In the genomic region with DNA sequence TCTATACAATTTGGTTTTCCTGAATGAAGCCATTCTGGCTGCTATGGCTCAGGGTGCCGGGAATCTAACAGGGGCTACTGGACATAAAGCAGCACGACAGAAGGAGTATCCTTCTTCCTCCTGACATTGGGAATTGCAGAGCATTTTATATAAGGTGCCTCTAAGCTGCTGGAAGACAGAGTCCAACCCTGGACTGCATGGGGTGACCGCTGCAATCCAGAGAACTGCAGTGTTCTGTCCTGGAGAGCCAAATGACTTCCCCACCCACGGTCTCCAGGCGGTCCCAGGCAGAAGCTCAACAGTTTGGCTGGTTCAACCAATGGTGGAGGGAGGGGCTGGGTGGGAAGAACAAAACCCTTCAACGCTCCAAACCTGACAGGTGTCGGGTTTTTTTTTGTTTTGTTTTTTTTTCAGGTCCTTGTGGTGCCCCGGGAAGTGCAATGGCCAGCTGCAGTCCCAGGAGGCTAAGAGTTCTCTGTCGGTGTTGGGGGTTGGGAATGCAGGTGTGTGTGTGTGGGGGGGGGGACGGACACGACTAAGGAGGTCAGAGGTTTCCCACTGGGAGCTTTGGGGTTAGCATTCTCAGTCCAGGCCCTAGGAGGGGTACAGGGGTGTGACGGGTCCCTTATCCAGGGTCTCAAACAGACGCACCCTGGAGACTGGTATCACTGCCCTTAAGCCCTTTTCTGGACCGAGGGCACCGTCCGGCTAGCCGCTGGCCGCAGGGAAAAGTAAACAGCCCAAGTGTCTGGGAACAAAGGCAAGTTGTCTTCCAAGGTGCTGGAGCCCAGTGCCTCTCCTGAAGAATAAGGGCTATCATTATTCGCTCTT, we compare ENCODE assay signal across 9 mouse cellular contexts. TPM values are rescaled to one million over a fixed set of nuclear protein-coding genes. Genes with fewer than 3 reads are reported as not detected.
A peak's percentile ranks its signal among the peaks of the same experiment; 100 is the strongest.
DNase-seq lines count a peak whose midpoint lies in the region; ATAC-seq lines count a peak whose summit lies in the region.
"Had no signal": no experiment of that assay in that cellular context is flagged by ENCODE, and none has a peak within 500 bp of the region (broad histone marks: within the 10 kb centered on the region; RNA-seq: fewer than 3 reads in every experiment).

No protein-coding gene starts in this region.

- peaks cover 40% of the 10 kb centered on the region for H3K4me1 ChIP-seq in heart, embryonic 10.5 days
- H3K4me1 ChIP-seq in forebrain, embryonic 12.5 days, result peaks cover 50% of the 10 kb centered on the region
- H3K4me1 ChIP-seq in liver, embryonic 12.5 days, result 0 out of 2 replicates have a peak, but pooled peaks cover 3% of the 10 kb centered on the region

- no peak; the same call in 1 of the 2 replicates for ATAC-seq in forebrain, embryonic 12.5 days (ENCODE audit: low FRiP score)
- no peak for ATAC-seq in liver, embryonic 12.5 days

- peaks cover 6% of the 10 kb centered on the region for H3K36me3 ChIP-seq in heart, embryonic 10.5 days
- peaks cover 5% of the 10 kb centered on the region for H3K36me3 ChIP-seq in forebrain, embryonic 12.5 days (replicated peaks)
- H3K36me3 ChIP-seq in liver, embryonic 12.5 days, result no peaks in the 10 kb centered on the region

- DNase-seq in heart, embryonic 10.5 days (ENCODE audit: low spot score), result no peak
- no peak for DNase-seq in heart, adult 9 months (ENCODE audit: low spot score in 2 of 2)
- peak; percentile 41 for DNase-seq in 3T3-L1 (ENCODE audit: low read depth, low spot score)
- no peak for DNase-seq in spleen, postnatal 10 days (ENCODE audit: low spot score in 2 of 2)
- no peak for DNase-seq in spleen, adult 18-20 months
- no peak for DNase-seq in gastrocnemius, postnatal 10 days

- H3K4me2 ChIP-seq in forebrain, embryonic 12.5 days, result peak overlapping the region; percentile 94
- peak overlapping the region; percentile 70 for H3K4me2 ChIP-seq in liver, embryonic 12.5 days

- peak overlapping the region; percentile 92 for H3K27ac ChIP-seq in heart, embryonic 10.5 days
- H3K27ac ChIP-seq in forebrain, embryonic 12.5 days, result peak overlapping the region; percentile 90
- H3K27ac ChIP-seq in liver, embryonic 12.5 days, result no peak overlapping the region

- H3K9ac ChIP-seq in forebrain, embryonic 12.5 days, result peak overlapping the region; percentile 87
- H3K9ac ChIP-seq in liver, embryonic 12.5 days, result no peak overlapping the region

- peaks cover 84% of the 10 kb centered on the region for H3K27me3 ChIP-seq in heart, embryonic 10.5 days (ENCODE audit: insufficient read depth, poor library complexity, severe bottlenecking)
- peaks cover 50% of the 10 kb centered on the region for H3K27me3 ChIP-seq in forebrain, embryonic 12.5 days
- peaks cover 97% of the 10 kb centered on the region for H3K27me3 ChIP-seq in liver, embryonic 12.5 days (replicated peaks)

- H3K4me3 ChIP-seq in heart, embryonic 10.5 days, result peak overlapping the region; percentile 89
- peak overlapping the region; percentile 66 for H3K4me3 ChIP-seq in forebrain, embryonic 12.5 days (replicated peaks)
- peak overlapping the region; percentile 58 for H3K4me3 ChIP-seq in liver, embryonic 12.5 days

- H3K9me3 ChIP-seq in heart, embryonic 10.5 days, result no peaks in the 10 kb centered on the region
- H3K9me3 ChIP-seq in forebrain, embryonic 12.5 days, result no peaks in the 10 kb centered on the region
- no peaks in the 10 kb centered on the region for H3K9me3 ChIP-seq in liver, embryonic 12.5 days (replicated peaks)

- WGBS in heart, embryonic 10.5 days, result 7% methylated on average over 19 of the region's 19 CpGs
- 2% methylated on average over 19 of the region's 19 CpGs for WGBS in forebrain, embryonic 12.5 days
- 7% methylated on average over 19 of the region's 19 CpGs for whole genome bisulfite sequencing in liver, embryonic 12.5 days (ENCODE audit: insufficient replicate concordance)

RNA-seq across cellular contexts. Expression of a gene that starts 1.4 kb away (rescaled TPM):
- 7.5 and 11.5 TPM in 2 replicates for polyA plus RNA-seq in heart, embryonic 10.5 days (2016; fragmentation: Nextera tagmentation; extraction: Ambion mirVana)
- polyA plus RNA-seq in forebrain, embryonic 12.5 days (2016; fragmentation: Nextera tagmentation; extraction: Ambion mirVana), result 24.5 and 25.8 TPM in 2 replicates
- polyA plus RNA-seq in liver, embryonic 12.5 days (2016; fragmentation: Nextera tagmentation; extraction: Ambion mirVana), result 1.8 and 3.6 TPM in 2 replicates
- total RNA-seq in gastrocnemius, postnatal 10 days (2021), result 10 to 100 TPM; 11.4 to 17.5 TPM
- total RNA-seq: neutrophil, adult 5-6 weeks had no signal
